Mouse (Mus musculus): Measurements from ENCODE around the gene Itga3.
A peak's percentile ranks its signal among the peaks of the same experiment; 100 is the strongest.

The Itga3 gene

GRCm38 (mm10) chr11:95034902-95035301 is 41.7 kb downstream of the Itga3 start:
- no peak for TF ChIP-seq GATA4 (IDR thresholded peaks at IDR 0.05; ENCODE audit: insufficient replicate concordance, low read length)

GRCm38 (mm10) chr11:95033617-95034016 is 43.0 kb downstream of the Itga3 start:
- no peak for TF ChIP-seq GATA4 (IDR thresholded peaks at IDR 0.05; ENCODE audit: insufficient replicate concordance, low read length)

- TF ChIP-seq GATA4 (IDR thresholded peaks at IDR 0.05; ENCODE audit: insufficient replicate concordance, low read length) = no peak
Measured at GRCm38 (mm10) chr11:95032945-95033344, 43.7 kb downstream of the Itga3 start.

GRCm38 (mm10) chr11:95027850-95028470 is 48.6 kb downstream of the Itga3 start:
- TF ChIP-seq GATA4 (IDR thresholded peaks at IDR 0.05; ENCODE audit: insufficient replicate concordance, low read length) = no peak

- TF ChIP-seq GATA4 (IDR thresholded peaks at IDR 0.05; ENCODE audit: insufficient replicate concordance, low read length) = no peak
Measured at GRCm38 (mm10) chr11:95026849-95027248, 49.8 kb downstream of the Itga3 start.

- no peak for TF ChIP-seq GATA4 (IDR thresholded peaks at IDR 0.05; ENCODE audit: insufficient replicate concordance, low read length)
Measured at GRCm38 (mm10) chr11:95026090-95026542, 50.5 kb downstream of the Itga3 start.

- TF ChIP-seq GATA4 (IDR thresholded peaks at IDR 0.05; ENCODE audit: insufficient replicate concordance, low read length) = no peak
Measured at GRCm38 (mm10) chr11:95025227-95026012, 51.2 kb downstream of the Itga3 start.

GRCm38 (mm10) chr11:95024439-95025184 is 52.0 kb downstream of the Itga3 start:
- no peak for TF ChIP-seq GATA4 (IDR thresholded peaks at IDR 0.05; ENCODE audit: insufficient replicate concordance, low read length)

GRCm38 (mm10) chr11:95023481-95023880 is 53.1 kb downstream of the Itga3 start:
- peak; percentile 53; the same call in 1 of the 2 replicates for TF ChIP-seq GATA4 (IDR thresholded peaks at IDR 0.05; ENCODE audit: insufficient replicate concordance, low read length)

- no peak for TF ChIP-seq GATA4 (IDR thresholded peaks at IDR 0.05; ENCODE audit: insufficient replicate concordance, low read length)
Measured at GRCm38 (mm10) chr11:95022237-95022992, 54.2 kb downstream of the Itga3 start.

GRCm38 (mm10) chr11:95015484-95015883 is 61.1 kb downstream of the Itga3 start:
- TF ChIP-seq GATA4 (IDR thresholded peaks at IDR 0.05; ENCODE audit: insufficient replicate concordance, low read length) = no peak

GRCm38 (mm10) chr11:95012487-95012886 is 64.1 kb downstream of the Itga3 start:
- no peak for TF ChIP-seq GATA4 (IDR thresholded peaks at IDR 0.05; ENCODE audit: insufficient replicate concordance, low read length)

GRCm38 (mm10) chr11:95012075-95012474 is 64.5 kb downstream of the Itga3 start:
- TF ChIP-seq GATA4 (IDR thresholded peaks at IDR 0.05; ENCODE audit: insufficient replicate concordance, low read length) = no peak

GRCm38 (mm10) chr11:95011416-95011815 is 65.2 kb downstream of the Itga3 start:
- TF ChIP-seq GATA4 (IDR thresholded peaks at IDR 0.05; ENCODE audit: insufficient replicate concordance, low read length) = no peak

- TF ChIP-seq GATA4 (IDR thresholded peaks at IDR 0.05; ENCODE audit: insufficient replicate concordance, low read length) = no peak
Measured at GRCm38 (mm10) chr11:95010141-95010739, 66.4 kb downstream of the Itga3 start.

All from liver, adult (tissue).